Mouse (Mus musculus): ENCODE measurements around the gene Antxr1. TPM values are rescaled to one million over a fixed set of nuclear protein-coding genes. Genes with fewer than 3 reads are reported as not detected.

Antxr1 gene
- polyA plus RNA-seq, 1 experiment from 2014 or later: 8.0 TPM

DNA sequence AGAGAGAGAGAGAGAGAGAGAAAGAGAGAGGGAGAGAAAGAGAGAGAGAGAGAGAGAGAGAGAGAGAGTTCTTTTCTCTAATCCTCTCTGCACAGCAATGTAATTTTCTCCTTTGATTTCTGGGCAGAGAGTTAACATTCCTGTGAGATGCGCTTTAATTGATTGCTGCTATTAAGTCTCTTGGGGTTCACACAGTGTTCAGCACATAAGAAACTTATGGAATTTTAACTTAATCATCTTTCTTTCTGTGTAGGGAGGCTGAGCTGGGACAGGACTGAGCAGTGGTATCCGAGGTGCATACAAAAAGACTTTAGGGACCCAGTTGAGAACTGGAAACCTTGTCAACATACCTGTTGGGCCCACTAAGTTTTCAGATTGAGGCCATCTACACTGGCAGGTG is 132.6 kb downstream of the Antxr1 start:
- Histone ChIP-seq H3K9ac (ENCODE audit: low read length) (no peak overlapping the region), H3K9me3 (replicated peaks; ENCODE audit: control insufficient read depth, low read length) (no peaks in the 10 kb centered on the region), H3K27ac (ENCODE audit: low read length) (no peak overlapping the region), H3K4me3 (replicated peaks; ENCODE audit: low read length) (no peak overlapping the region), H3K36me3 (ENCODE audit: control insufficient read depth, insufficient read depth, low read length) (0 out of 2 replicates have a peak, but pooled peaks cover 5% of the 10 kb centered on the region), H3K27me3 (ENCODE audit: control insufficient read depth, insufficient read depth, low read length) (no peaks in the 10 kb centered on the region), H3K4me1 (ENCODE audit: control insufficient read depth, insufficient read depth, low read length) (peaks cover 14% of the 10 kb centered on the region; the same call in 1 of the 2 replicates), H3K4me2 (ENCODE audit: low read depth, low read length) (no peak overlapping the region)
- ATAC-seq (ENCODE audit: insufficient read depth, low FRiP score): no peak
- WGBS: 75% methylated on average over 2 of the region's 2 CpGs

GRCm38 (mm10) chr6:87202048-87202605 is 133.5 kb downstream of the Antxr1 start:
- Histone ChIP-seq H3K9ac (ENCODE audit: low read length) (no peak overlapping the region), H3K27me3 (ENCODE audit: control insufficient read depth, insufficient read depth, low read length) (no peaks in the 10 kb centered on the region), H3K36me3 (ENCODE audit: control insufficient read depth, insufficient read depth, low read length) (0 out of 2 replicates have a peak, but pooled peaks cover 5% of the 10 kb centered on the region), H3K4me3 (replicated peaks; ENCODE audit: low read length) (no peak overlapping the region), H3K27ac (ENCODE audit: low read length) (peak overlapping the region; percentile 27; the same call in 1 of the 2 replicates), H3K9me3 (replicated peaks; ENCODE audit: control insufficient read depth, low read length) (no peaks in the 10 kb centered on the region), H3K4me1 (ENCODE audit: control insufficient read depth, insufficient read depth, low read length) (peaks cover 9% of the 10 kb centered on the region; the same call in 1 of the 2 replicates), H3K4me2 (ENCODE audit: low read depth, low read length) (no peak overlapping the region)
- no peak for ATAC-seq (ENCODE audit: insufficient read depth, low FRiP score)
- WGBS: 74% methylated on average over 13 of the region's 13 CpGs

GRCm38 (mm10) chr6:87189755-87190154 is 145.9 kb downstream of the Antxr1 start:
- Histone ChIP-seq H3K27ac (ENCODE audit: low read length) (0 out of 2 replicates have a peak overlapping the region, but pooled peaks have one; percentile 1), H3K27me3 (ENCODE audit: control insufficient read depth, insufficient read depth, low read length) (no peaks in the 10 kb centered on the region), H3K4me1 (ENCODE audit: control insufficient read depth, insufficient read depth, low read length) (peaks cover 23% of the 10 kb centered on the region), H3K9me3 (replicated peaks; ENCODE audit: control insufficient read depth, low read length) (no peaks in the 10 kb centered on the region), H3K36me3 (ENCODE audit: control insufficient read depth, insufficient read depth, low read length) (no peaks in the 10 kb centered on the region), H3K9ac (ENCODE audit: low read length) (no peak overlapping the region), H3K4me3 (replicated peaks; ENCODE audit: low read length) (no peak overlapping the region), H3K4me2 (ENCODE audit: low read depth, low read length) (no peak overlapping the region)
- peak; percentile 38; the same call in 1 of the 2 replicates for ATAC-seq (ENCODE audit: insufficient read depth, low FRiP score)
- 31% methylated on average over 3 of the region's 3 CpGs for WGBS

GRCm38 (mm10) chr6:87186988-87187387 is 148.6 kb downstream of the Antxr1 start:
- ATAC-seq (ENCODE audit: insufficient read depth, low FRiP score): peak; percentile 74
- 0 out of 2 replicates have a peak overlapping the region, but pooled peaks have one; percentile 6 for H3K4me2 ChIP-seq (ENCODE audit: low read depth, low read length)
- H3K4me1 ChIP-seq (ENCODE audit: control insufficient read depth, insufficient read depth, low read length): peaks cover 26% of the 10 kb centered on the region
- no peaks in the 10 kb centered on the region for H3K9me3 ChIP-seq (replicated peaks; ENCODE audit: control insufficient read depth, low read length)
- 0 out of 2 replicates have a peak overlapping the region, but pooled peaks have one; percentile 37 for H3K9ac ChIP-seq (ENCODE audit: low read length)
- H3K4me3 ChIP-seq (replicated peaks; ENCODE audit: low read length): no peak overlapping the region
- H3K36me3 ChIP-seq (ENCODE audit: control insufficient read depth, insufficient read depth, low read length): no peaks in the 10 kb centered on the region
- no peaks in the 10 kb centered on the region for H3K27me3 ChIP-seq (ENCODE audit: control insufficient read depth, insufficient read depth, low read length)
- WGBS: 36% methylated on average over 12 of the region's 12 CpGs
- peak overlapping the region; percentile 93 for H3K27ac ChIP-seq (ENCODE audit: low read length)

- no peak overlapping the region for H3K9ac ChIP-seq (ENCODE audit: low read length)
- no peak overlapping the region for H3K27ac ChIP-seq (ENCODE audit: low read length)
- H3K4me3 ChIP-seq (replicated peaks; ENCODE audit: low read length): no peak overlapping the region
- H3K27me3 ChIP-seq (ENCODE audit: control insufficient read depth, insufficient read depth, low read length): no peaks in the 10 kb centered on the region
- no peak overlapping the region for H3K4me2 ChIP-seq (ENCODE audit: low read depth, low read length)
- no peaks in the 10 kb centered on the region for H3K36me3 ChIP-seq (ENCODE audit: control insufficient read depth, insufficient read depth, low read length)
- peaks cover 21% of the 10 kb centered on the region for H3K4me1 ChIP-seq (ENCODE audit: control insufficient read depth, insufficient read depth, low read length)
- WGBS: 88% methylated on average over 3 of the region's 3 CpGs
- ATAC-seq (ENCODE audit: insufficient read depth, low FRiP score): no peak
- no peaks in the 10 kb centered on the region for H3K9me3 ChIP-seq (replicated peaks; ENCODE audit: control insufficient read depth, low read length)
These were observed 151.2 kb downstream of the Antxr1 start for GRCm38 (mm10) chr6:87184418-87184817.

- WGBS: 82% methylated on average over 11 of the region's 11 CpGs
- Histone ChIP-seq H3K4me3 (replicated peaks; ENCODE audit: low read length) (no peak overlapping the region), H3K9me3 (replicated peaks; ENCODE audit: control insufficient read depth, low read length) (no peaks in the 10 kb centered on the region), H3K36me3 (ENCODE audit: control insufficient read depth, insufficient read depth, low read length) (no peaks in the 10 kb centered on the region), H3K4me1 (ENCODE audit: control insufficient read depth, insufficient read depth, low read length) (peaks cover 21% of the 10 kb centered on the region), H3K27ac (ENCODE audit: low read length) (peak overlapping the region; percentile 55), H3K4me2 (ENCODE audit: low read depth, low read length) (no peak overlapping the region), H3K27me3 (ENCODE audit: control insufficient read depth, insufficient read depth, low read length) (no peaks in the 10 kb centered on the region), H3K9ac (ENCODE audit: low read length) (no peak overlapping the region)
- ATAC-seq (ENCODE audit: insufficient read depth, low FRiP score): no peak
These were observed 151.6 kb downstream of the Antxr1 start for GRCm38 (mm10) chr6:87183981-87184380.

- no peaks in the 10 kb centered on the region for H3K9me3 ChIP-seq (replicated peaks; ENCODE audit: control insufficient read depth, low read length)
- 65% methylated on average over 8 of the region's 8 CpGs for WGBS
- peaks cover 21% of the 10 kb centered on the region for H3K4me1 ChIP-seq (ENCODE audit: control insufficient read depth, insufficient read depth, low read length)
- peak overlapping the region; percentile 55 for H3K27ac ChIP-seq (ENCODE audit: low read length)
- H3K36me3 ChIP-seq (ENCODE audit: control insufficient read depth, insufficient read depth, low read length): no peaks in the 10 kb centered on the region
- no peaks in the 10 kb centered on the region for H3K27me3 ChIP-seq (ENCODE audit: control insufficient read depth, insufficient read depth, low read length)
- H3K4me2 ChIP-seq (ENCODE audit: low read depth, low read length): no peak overlapping the region
- ATAC-seq (ENCODE audit: insufficient read depth, low FRiP score): no peak
- no peak overlapping the region for H3K9ac ChIP-seq (ENCODE audit: low read length)
- H3K4me3 ChIP-seq (replicated peaks; ENCODE audit: low read length): no peak overlapping the region
These were observed 152.5 kb downstream of the Antxr1 start for GRCm38 (mm10) chr6:87183159-87183558.

DNA sequence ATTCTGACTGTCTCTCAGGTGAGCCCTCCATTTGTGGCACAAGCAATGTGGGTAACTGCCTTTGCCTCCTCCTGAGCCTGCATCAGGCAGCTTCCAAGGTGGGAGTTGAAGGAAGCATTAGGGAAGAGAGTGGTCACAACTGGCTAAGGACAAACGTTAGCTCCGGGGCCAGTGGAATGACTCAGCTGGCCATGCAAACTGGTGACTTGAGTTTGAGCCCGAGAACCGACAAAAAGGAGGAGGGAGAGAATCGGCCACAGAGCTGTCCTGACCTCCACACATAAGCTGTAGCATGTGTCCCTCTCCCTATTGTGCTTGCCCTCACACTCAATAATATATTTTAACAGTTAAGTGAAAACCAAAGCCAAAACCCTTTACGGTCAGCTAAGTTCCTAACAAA is 152.9 kb downstream of the Antxr1 start:
- no peak overlapping the region for H3K27ac ChIP-seq (ENCODE audit: low read length)
- peaks cover 18% of the 10 kb centered on the region for H3K4me1 ChIP-seq (ENCODE audit: control insufficient read depth, insufficient read depth, low read length)
- ATAC-seq (ENCODE audit: insufficient read depth, low FRiP score): no peak
- H3K4me3 ChIP-seq (replicated peaks; ENCODE audit: low read length): no peak overlapping the region
- no peak overlapping the region for H3K4me2 ChIP-seq (ENCODE audit: low read depth, low read length)
- WGBS: 81% methylated on average over 6 of the region's 6 CpGs
- no peak overlapping the region for H3K9ac ChIP-seq (ENCODE audit: low read length)
- no peaks in the 10 kb centered on the region for H3K36me3 ChIP-seq (ENCODE audit: control insufficient read depth, insufficient read depth, low read length)
- no peaks in the 10 kb centered on the region for H3K27me3 ChIP-seq (ENCODE audit: control insufficient read depth, insufficient read depth, low read length)
- no peaks in the 10 kb centered on the region for H3K9me3 ChIP-seq (replicated peaks; ENCODE audit: control insufficient read depth, low read length)

DNA sequence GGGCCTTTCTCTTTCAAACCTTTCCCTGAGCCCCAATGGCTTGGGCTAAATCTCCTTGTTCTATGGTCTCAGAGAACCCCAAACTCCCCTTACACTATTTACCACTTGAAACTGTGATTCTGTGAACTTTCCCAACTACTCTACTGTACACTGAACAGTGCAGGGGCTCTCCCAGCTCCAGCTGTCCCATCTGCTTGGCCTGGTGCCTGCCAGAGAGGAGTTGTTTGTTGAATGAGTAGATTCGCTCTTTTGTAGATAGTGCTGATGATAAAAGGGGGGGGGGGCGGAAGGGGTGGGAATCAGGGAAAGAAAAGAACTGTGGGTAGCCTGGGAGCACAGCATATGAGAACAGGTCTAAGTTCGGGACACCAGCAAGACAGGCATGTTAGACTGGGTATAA is 164.2 kb downstream of the Antxr1 start:
- Histone ChIP-seq H3K9ac (ENCODE audit: low read length) (no peak overlapping the region), H3K27me3 (ENCODE audit: control insufficient read depth, insufficient read depth, low read length) (no peaks in the 10 kb centered on the region), H3K27ac (ENCODE audit: low read length) (no peak overlapping the region), H3K4me2 (ENCODE audit: low read depth, low read length) (no peak overlapping the region), H3K9me3 (replicated peaks; ENCODE audit: control insufficient read depth, low read length) (no peaks in the 10 kb centered on the region), H3K36me3 (ENCODE audit: control insufficient read depth, insufficient read depth, low read length) (no peaks in the 10 kb centered on the region), H3K4me1 (ENCODE audit: control insufficient read depth, insufficient read depth, low read length) (no peaks in the 10 kb centered on the region), H3K4me3 (replicated peaks; ENCODE audit: low read length) (no peak overlapping the region)
- WGBS: 68% methylated on average over 3 of the region's 3 CpGs
- no peak for ATAC-seq (ENCODE audit: insufficient read depth, low FRiP score)

Data from stomach, embryonic 16.5 days (tissue).